Mouse (Mus musculus): ENCODE results near the gene Nsg1.

The Nsg1 gene
- long read RNA-seq, experiment 1, transcript Nsg1-201 (5 exons, 2,581 nt) = major isoform, 34 of 41 reads
- long read RNA-seq, experiment 1, partial matches to known transcripts = 4 of 41 reads
- long read RNA-seq, experiment 1, other reads (novel, unspliced or antisense) = 3 of 41 reads
- long read RNA-seq, experiment 2, transcript Nsg1-201 (5 exons, 2,581 nt) = major isoform, 36 of 44 reads
- long read RNA-seq, experiment 2, partial matches to known transcripts = 4 of 44 reads
- long read RNA-seq, experiment 2, other reads (novel, unspliced or antisense) = 3 of 44 reads

GRCm38 (mm10) chr5:38159634-38160413 lies at the start of gene Nsg1:
Gene Nsg1 (minus strand): TSS chr5:38159907.
- intact Hi-C loops (cut with DNase I) = no loop called here

DNA sequence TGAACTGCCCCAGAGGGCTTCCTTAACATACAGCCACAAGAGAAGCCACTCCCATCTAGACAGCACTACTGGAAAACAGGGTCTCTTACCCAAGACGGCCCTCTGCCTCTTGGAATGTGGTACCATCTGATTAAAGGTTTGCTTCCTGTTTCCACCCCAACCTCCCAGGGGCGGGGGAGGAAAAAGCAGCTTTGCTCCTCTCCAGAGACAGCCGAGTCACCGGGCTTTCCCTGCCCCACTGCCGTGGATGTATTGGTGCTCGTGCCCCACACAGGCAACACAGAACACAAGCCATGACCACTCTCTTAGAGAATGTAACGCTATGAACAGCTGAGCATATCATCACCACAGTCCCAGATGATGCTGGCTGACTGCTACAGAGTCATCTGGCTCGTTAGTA lies 49.3 kb upstream of the Nsg1 start:
- intact Hi-C loops (cut with DNase I) = no loop called here

DNA sequence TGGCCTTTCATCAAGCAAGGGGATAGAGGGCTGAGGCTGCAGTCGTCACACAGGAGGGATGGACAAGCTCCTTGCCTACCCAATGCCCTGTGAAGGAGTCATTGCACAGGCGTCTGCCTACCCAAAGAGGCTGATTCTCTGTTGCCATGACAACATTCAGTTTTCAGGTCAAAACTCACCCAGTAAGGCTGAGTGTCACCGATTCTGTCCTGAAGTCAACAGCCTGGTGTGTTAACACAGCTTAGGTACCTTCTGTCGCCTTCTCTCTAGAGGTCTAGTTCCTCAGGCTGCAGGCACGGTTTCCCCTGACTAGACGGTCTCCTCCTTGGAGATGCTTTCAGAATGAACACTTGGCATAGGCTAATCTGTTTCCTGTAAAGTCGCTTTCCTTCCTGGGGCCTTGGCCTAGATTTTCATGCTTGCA lies 45.6 kb upstream of the Nsg1 start:
- intact Hi-C loops (cut with DNase I) = no loop called here

GRCm38 (mm10) chr5:38199686-38200085 lies 40.0 kb upstream of the Nsg1 start:
- intact Hi-C loops (cut with DNase I) = loop anchor here (5.0 kb wide), 1 partner anchor 382 kb away; no protein-coding TSS in a partner anchor

GRCm38 (mm10) chr5:38197482-38197823 lies 37.7 kb upstream of the Nsg1 start:
- intact Hi-C loops (cut with DNase I) = loop anchor here (2.0 to 5.0 kb wide), 2 partner anchors 101 to 380 kb away; no protein-coding TSS in a partner anchor

DNA sequence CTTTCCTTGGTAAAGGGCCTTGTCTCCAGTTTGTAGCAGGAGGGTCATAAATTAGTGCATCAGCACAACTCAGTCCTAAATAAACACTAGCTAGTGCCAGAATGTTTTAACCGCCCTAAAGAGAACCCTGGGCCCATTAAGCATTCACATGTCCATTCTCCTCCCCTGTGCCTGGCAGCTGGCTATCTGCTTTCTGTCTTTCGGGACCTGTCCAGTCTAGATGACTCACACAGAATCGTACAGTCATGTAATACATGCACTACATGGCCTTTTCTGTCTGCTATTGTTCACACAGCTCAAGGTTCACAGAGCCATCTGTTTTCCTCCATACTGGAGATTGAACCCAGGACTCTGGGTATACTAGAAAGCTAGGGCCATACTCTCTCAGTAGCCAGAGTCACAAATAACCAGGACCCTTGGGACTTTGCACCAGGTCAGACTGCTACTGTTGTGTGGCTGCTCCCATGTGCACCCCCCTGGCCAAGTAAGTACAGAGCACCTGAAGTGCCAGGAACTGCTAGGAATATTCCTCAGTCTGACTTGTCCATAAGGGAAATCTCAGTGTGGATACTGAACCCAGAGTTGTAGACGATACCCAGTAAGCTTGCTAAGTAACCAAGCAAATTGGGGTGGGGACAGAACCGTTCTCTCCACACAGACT lies 37.2 kb upstream of the Nsg1 start:
- intact Hi-C loops (cut with DNase I) = loop anchor here (2.0 to 5.0 kb wide), 2 partner anchors 100 to 380 kb away; no protein-coding TSS in a partner anchor

GRCm38 (mm10) chr5:38195941-38196340 lies 36.2 kb upstream of the Nsg1 start:
- intact Hi-C loops (cut with DNase I) = loop anchor here (2.0 to 5.0 kb wide), 2 partner anchors 99 to 379 kb away; no protein-coding TSS in a partner anchor

GRCm38 (mm10) chr5:38194946-38195345 lies 35.2 kb upstream of the Nsg1 start:
- intact Hi-C loops (cut with DNase I) = loop anchor here (5.0 kb wide), 1 partner anchor 378 kb away; no protein-coding TSS in a partner anchor

DNA sequence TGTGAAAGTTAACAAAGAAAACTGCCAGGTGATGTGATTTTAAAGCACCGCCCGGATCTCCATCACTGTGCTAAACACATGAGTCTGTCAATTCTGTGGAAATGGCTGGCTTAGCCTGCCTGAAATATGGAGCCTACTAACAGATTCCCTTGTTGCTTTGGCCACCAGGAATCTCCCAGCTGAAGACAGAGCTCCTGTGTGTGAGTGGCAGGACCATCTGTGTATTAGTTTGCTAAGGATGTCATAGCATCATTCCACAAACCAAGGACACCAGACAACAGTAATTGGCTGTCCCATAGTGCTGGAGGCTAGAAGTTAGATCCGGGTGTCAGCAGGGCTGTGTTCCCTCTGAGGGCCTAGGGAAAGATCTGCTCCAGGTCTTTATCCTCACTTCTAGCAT lies 31.2 kb upstream of the Nsg1 start:
- intact Hi-C loops (cut with DNase I) = no loop called here

GRCm38 (mm10) chr5:38187006-38187405 lies 27.3 kb upstream of the Nsg1 start:
- intact Hi-C loops (cut with DNase I) = no loop called here

DNA sequence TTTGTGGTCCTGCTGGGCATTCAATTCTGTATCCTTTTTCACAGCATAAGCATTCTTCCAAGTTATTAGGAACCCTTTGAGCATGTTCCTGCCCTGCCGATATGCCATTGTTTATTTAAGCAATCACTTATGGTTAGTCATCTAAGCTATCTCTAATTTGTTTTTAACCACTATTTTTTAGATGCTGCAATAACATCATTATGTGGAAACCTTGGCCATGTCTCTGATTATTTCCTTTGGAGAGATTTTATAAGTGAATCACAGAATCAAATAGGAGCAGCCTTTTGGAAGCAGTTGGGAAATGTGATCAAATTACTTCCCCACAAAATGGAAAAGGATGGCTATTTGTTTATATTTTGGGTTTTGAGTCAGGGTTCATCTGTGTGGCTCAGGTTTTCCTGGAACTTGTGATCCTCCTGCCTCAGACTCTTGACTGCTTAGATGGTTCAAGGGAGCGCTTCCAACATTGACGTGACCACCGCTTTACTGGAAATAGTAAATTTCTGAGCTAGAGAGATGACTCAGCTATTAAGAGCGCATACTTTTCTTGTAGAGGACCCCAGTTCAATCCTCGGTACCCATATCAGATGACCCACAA lies 25.1 kb upstream of the Nsg1 start:
- intact Hi-C loops (cut with DNase I) = no loop called here

GRCm38 (mm10) chr5:38174256-38174912 lies 14.7 kb upstream of the Nsg1 start:
- intact Hi-C loops (cut with DNase I) = no loop called here

GRCm38 (mm10) chr5:38173766-38174165 lies 14.1 kb upstream of the Nsg1 start:
- intact Hi-C loops (cut with DNase I) = no loop called here

DNA sequence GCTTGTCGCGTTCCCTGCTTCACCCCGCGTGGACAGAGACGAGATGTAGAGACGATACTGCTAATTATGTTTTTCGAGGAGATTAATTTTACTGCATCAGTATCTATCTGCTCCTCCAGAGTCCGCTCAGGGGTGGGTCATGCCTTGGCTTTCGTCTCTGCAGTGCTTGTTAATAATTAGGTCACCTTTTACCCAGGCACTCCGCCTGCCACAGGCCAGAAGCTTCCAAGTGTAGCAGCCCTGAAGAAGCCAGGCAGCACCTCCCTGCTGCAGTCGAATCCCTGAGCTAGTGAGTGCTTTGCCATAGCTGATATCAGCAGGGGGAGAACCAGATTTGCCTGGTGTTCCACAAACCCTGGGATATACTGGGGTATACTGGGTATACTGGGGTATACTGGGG lies 8.8 kb upstream of the Nsg1 start:
- intact Hi-C loops (cut with DNase I) = no loop called here

- intact Hi-C loops (cut with DNase I) = no loop called here
Observed at GRCm38 (mm10) chr5:38158947-38159633, 617 bp downstream of the Nsg1 start.

DNA sequence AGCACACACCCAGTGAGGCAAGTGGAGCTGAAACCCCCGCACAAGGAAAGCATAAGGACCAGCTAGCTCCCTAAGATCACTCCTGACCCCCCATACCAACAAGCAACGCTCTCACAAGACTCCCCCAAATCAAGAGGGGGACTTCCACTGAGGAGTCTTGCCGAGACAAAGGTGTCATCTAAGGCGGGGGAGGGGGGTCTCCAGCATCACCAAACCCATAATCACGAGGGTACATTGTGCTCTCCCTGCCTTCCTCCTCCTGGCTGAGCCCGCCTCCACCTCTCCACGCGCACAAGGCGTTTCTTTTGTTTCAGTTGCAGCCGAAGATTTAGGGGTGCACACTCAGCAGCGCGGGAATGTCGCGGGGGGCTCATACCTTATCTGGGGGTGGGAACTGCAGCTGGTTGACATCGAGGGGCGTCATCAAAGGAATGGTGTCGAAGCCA lies 1.2 kb downstream of the Nsg1 start:
- intact Hi-C loops (cut with DNase I) = no loop called here

DNA sequence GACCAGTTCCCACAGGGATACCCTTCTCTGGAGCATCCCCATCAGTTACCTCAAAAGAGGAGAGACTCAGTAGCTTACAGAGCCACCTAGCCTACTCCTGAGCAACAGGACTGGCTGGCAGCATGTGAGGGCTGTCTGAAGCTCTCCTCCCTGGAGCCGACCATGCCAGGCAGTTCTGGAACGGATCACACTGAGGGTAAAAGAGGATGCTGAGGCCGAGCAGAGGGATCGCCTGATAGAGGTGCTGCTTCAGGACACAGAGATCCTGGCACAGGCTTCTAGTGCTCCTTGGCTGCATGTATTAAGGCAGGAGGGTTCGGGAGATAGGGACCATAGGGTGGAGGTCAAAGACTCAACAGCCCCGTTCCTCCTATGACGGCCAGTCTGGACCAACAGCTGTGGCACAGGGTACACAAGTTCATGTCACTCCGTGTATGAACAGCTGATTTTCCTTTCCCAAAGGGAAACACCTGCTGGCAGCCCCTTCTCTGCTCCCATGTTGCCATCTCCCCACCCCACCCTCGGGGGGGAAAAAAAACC lies 2.2 kb downstream of the Nsg1 start:
- intact Hi-C loops (cut with DNase I) = no loop called here

GRCm38 (mm10) chr5:38153636-38154035 lies 6.1 kb downstream of the Nsg1 start:
- intact Hi-C loops (cut with DNase I) = no loop called here

DNA sequence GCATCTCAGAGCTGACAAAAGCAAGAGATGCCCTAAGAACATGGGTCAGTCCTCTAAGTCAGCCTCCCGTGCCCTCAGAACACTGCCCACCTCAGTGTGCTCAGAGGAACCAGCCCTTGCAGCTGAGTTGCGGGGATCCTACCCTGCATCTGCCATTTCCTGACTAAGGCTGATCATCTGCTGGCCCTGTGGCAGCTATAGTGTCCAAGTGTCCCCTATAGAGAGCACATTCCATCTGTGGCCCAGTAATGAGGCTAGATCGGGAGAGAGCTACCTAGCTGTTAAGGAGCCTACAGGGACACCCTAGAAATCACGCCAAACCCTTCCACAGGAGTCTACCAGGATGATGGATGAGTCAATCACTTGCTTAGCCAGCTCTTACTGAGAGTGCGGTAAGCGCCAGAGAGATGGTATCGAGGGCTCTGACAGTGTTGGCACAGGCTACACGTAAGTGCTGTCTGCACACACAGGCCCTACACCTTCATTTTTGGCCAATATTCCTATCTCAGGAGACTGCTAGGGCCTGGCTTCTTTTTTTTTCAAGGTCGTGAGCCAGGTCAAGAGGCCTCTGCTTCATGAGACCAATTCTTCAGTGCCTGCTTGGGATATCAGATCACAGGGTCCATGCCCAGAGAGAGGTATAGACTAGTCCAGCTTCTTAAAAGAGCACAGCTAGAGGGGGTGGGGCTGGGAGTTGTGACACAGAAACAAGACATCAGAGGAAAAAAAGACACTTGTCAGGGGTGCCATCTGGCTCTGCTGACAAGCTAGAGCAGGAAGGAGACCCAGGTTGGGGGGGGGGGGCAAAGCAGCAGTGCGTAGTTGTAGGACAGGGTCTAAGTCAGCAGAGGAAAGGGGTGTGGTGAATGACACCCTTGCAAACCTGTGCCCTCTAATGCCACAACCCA lies 7.3 kb downstream of the Nsg1 start:
- intact Hi-C loops (cut with DNase I) = no loop called here
